Mouse (Mus musculus) bone marrow, adult 2 months (tissue): ENCODE results near the gene Sox5.

Source experiments
- CTCF ChIP-seq: fragments of 200-500 bp; IDR thresholded peaks from 2 replicates; pipeline ENCODE4 v1.5.1; 2011; ENCODE audit warnings: low read length, control low read depth; ENCODE audit not compliant: control insufficient read depth, insufficient read depth
- POLR2A ChIP-seq: fragments of 200-500 bp; IDR thresholded peaks from 2 replicates; pipeline ENCODE4 v1.6.1; 2011; ENCODE audit warnings: low read depth, mild to moderate bottlenecking, control low read depth, low read length, borderline replicate concordance; ENCODE audit not compliant: control insufficient read depth

DNA sequence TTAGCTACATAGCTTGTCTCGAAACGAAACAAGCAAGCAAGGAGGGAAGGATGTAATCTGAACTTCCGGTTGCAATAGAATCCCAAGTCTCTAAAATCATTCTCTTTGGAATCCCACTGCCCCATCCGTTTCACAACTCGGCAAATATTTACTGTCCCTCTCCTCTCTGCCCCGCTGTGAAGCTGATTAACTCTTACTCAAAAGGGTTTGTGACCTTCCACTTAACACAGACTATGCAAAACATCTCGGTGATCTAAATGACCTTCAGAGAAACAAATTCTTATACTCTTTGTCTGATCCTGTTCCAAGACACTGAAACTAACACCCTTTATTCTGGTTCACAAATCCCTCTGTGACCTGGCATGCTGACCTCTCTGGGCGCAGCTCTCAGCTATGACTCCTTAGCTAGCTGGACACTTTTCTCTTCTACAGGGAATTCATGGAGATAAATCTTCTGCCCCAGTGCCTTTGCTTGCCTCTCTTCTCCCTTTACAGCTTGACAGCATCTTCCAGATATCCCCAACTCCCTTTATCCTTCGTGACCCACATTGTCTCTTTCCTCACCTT lies 72.1 kb downstream of the Sox5 start:
- TF ChIP-seq CTCF, result no peak
- TF ChIP-seq POLR2A, result no peak
